Mouse (Mus musculus): Measurements from ENCODE around the gene Iffo1. TPM values are rescaled to one million over a fixed set of nuclear protein-coding genes. Genes with fewer than 3 reads are reported as not detected.

The Iffo1 gene
- polyA plus RNA-seq (2017; shearing (Covaris generic)) = 10 to 100 TPM; 20.1 to 25.5 TPM

GRCm38 (mm10) chr6:125145001-125145400 is at the start of gene Iffo1:
Iffo1 (plus strand) TSS chr6:125145241.

GRCm38 (mm10) chr6:125095391-125096278 is 49.4 kb upstream of the Iffo1 start, which contains the start of gene Chd4:
Chd4 (plus strand) TSS chr6:125095981.

GRCm38 (mm10) chr6:125131302-125132156 is 13.5 kb upstream of the Iffo1 start, which contains the start of gene Nop2:
Nop2 (plus strand) TSS chr6:125131909.

GRCm38 (mm10) chr6:125166051-125166751 is 21.2 kb downstream of the Iffo1 start, which contains the start of gene Gapdh:
Gapdh (minus strand) TSS chr6:125166467.

GRCm38 (mm10) chr6:125191332-125192015 is 46.4 kb downstream of the Iffo1 start, which contains the start of the genes Ncapd2 and Mrpl51:
Ncapd2 (minus strand) TSS chr6:125191701.
Mrpl51 (plus strand) TSS chr6:125191801.

Other genes starting within 250 kb of the Iffo1 start
- gene Lag3, start 233.5 kb upstream of the Iffo1 start, polyA plus RNA-seq (2017; shearing (Covaris generic)) = 10 to 100 TPM in 1 of 2 experiments, 1 to 10 TPM in 1; 7.9 to 13.9 TPM
- 10 to 100 TPM; 48.9 to 51.3 TPM for gene Ptms, start 225.1 kb upstream of the Iffo1 start, polyA plus RNA-seq (2017; shearing (Covaris generic))
- 100 to 1,000 TPM; 180 to 204 TPM for gene Mlf2, start 213.9 kb upstream of the Iffo1 start, polyA plus RNA-seq (2017; shearing (Covaris generic))
- 10 to 100 TPM; 63.1 to 67.0 TPM for gene Cops7a, start 179.7 kb upstream of the Iffo1 start, polyA plus RNA-seq (2017; shearing (Covaris generic))
- gene Pianp, start 148.5 kb upstream of the Iffo1 start, polyA plus RNA-seq (2017; shearing (Covaris generic)) = under 1 TPM; 0.27 to 0.44 TPM
- gene Zfp384, start 136.1 kb upstream of the Iffo1 start, polyA plus RNA-seq (2017; shearing (Covaris generic)) = 10 to 100 TPM; 61.9 to 62.5 TPM
- gene Ing4, start 105.5 kb upstream of the Iffo1 start, polyA plus RNA-seq (2017; shearing (Covaris generic)) = 100 to 1,000 TPM in 1 of 2 experiments, 10 to 100 TPM in 1; 69.9 to 101 TPM
- 10 to 100 TPM; 11.4 to 13.3 TPM for gene Acrbp, start 95.6 kb upstream of the Iffo1 start, polyA plus RNA-seq (2017; shearing (Covaris generic))
- 10 to 100 TPM; 17.3 to 20.6 TPM for gene Lpar5, start 77.3 kb upstream of the Iffo1 start, polyA plus RNA-seq (2017; shearing (Covaris generic))
- 10 to 100 TPM; 59.3 to 68.3 TPM for gene Chd4, start 49.3 kb upstream of the Iffo1 start, polyA plus RNA-seq (2017; shearing (Covaris generic))
- 10 to 100 TPM; 26.8 to 42.5 TPM for gene Nop2, start 13.3 kb upstream of the Iffo1 start, polyA plus RNA-seq (2017; shearing (Covaris generic))
- gene Gapdh, start 21.2 kb downstream of the Iffo1 start, polyA plus RNA-seq (2017; shearing (Covaris generic)) = 100 to 1,000 TPM; 334 to 346 TPM
- 10 to 100 TPM; 31.2 to 32.5 TPM for gene Ncapd2, start 46.5 kb downstream of the Iffo1 start, polyA plus RNA-seq (2017; shearing (Covaris generic))
- gene Mrpl51, start 46.6 kb downstream of the Iffo1 start, polyA plus RNA-seq (2017; shearing (Covaris generic)) = 100 to 1,000 TPM; 101 to 117 TPM
- 10 to 100 TPM; 38.0 to 43.4 TPM for gene Vamp1, start 70.3 kb downstream of the Iffo1 start, polyA plus RNA-seq (2017; shearing (Covaris generic))
- 100 to 1,000 TPM in 1 of 2 experiments, 10 to 100 TPM in 1; 87.5 to 133 TPM for gene Tapbpl, start 86.6 kb downstream of the Iffo1 start, polyA plus RNA-seq (2017; shearing (Covaris generic))
- gene Cd27, start 91.8 kb downstream of the Iffo1 start, polyA plus RNA-seq (2017; shearing (Covaris generic)) = 100 to 1,000 TPM; 384 to 542 TPM
- gene Tuba3a, start 140.8 kb downstream of the Iffo1 start, polyA plus RNA-seq (2017; shearing (Covaris generic)) = 1 to 10 TPM in 1 of 2 experiments, under 1 TPM in 1; 0.71 to 1.2 TPM
- gene Ltbr, start 168.6 kb downstream of the Iffo1 start, polyA plus RNA-seq (2017; shearing (Covaris generic)) = 1 to 10 TPM in 1 of 2 experiments, under 1 TPM in 1; 0.50 to 2.3 TPM
- under 1 TPM; 0.08 to 0.23 TPM for gene Scnn1a, start 175.4 kb downstream of the Iffo1 start, polyA plus RNA-seq (2017; shearing (Covaris generic))
- 10 to 100 TPM; 24.1 to 29.1 TPM for gene Tnfrsf1a, start 204.1 kb downstream of the Iffo1 start, polyA plus RNA-seq (2017; shearing (Covaris generic))
- under 1 TPM in 1 of 2 experiments, not detected in 1; 0.11 TPM for gene Plekhg6, start 235.6 kb downstream of the Iffo1 start, polyA plus RNA-seq (2017; shearing (Covaris generic))

Measured in activated CD4-positive, CD25-positive, alpha-beta regulatory T cell (primary cell).